Mouse (Mus musculus): ENCODE data around the gene Il4i1. TPM values are rescaled to one million over a fixed set of nuclear protein-coding genes. Genes with fewer than 3 reads are reported as not detected.

Il4i1 gene
- polyA plus RNA-seq, 1 experiment = 4.7 TPM

- Histone ChIP-seq H3K9ac (ENCODE audit: low read depth, poor library complexity, severe bottlenecking) (no peak overlapping the region), H3K27ac (ENCODE audit: insufficient read depth, low read length) (no peak overlapping the region), H3K4me3 (ENCODE audit: low read depth, low read length) (no peak overlapping the region), H3K4me1 (ENCODE audit: control insufficient read depth, insufficient read depth, low read length) (no peaks in the 10 kb centered on the region), H3K36me3 (ENCODE audit: control insufficient read depth, insufficient read depth, low read length, poor library complexity, severe bottlenecking) (peaks cover 54% of the 10 kb centered on the region), H3K27me3 (ENCODE audit: control insufficient read depth, insufficient read depth, low read length, poor library complexity, severe bottlenecking) (no peaks in the 10 kb centered on the region), H3K9me3 (replicated peaks; ENCODE audit: control insufficient read depth, insufficient read depth, low read length, poor library complexity, severe bottlenecking) (no peaks in the 10 kb centered on the region)
- TF ChIP-seq POLR2A (IDR thresholded peaks at IDR 0.05; ENCODE audit: insufficient read depth, low read length) = no peak
- TF ChIP-seq EP300 (IDR thresholded peaks at IDR 0.05; ENCODE audit: insufficient read depth, low read depth, low read length) = no peak
- TF ChIP-seq CTCF (IDR thresholded peaks at IDR 0.05; ENCODE audit: low read depth, low read length) = no peak
Measured at GRCm38 (mm10) chr7:44828706-44829105, 12.5 kb downstream of the Il4i1 start.

- Histone ChIP-seq H3K9ac (ENCODE audit: low read depth, poor library complexity, severe bottlenecking) (no peak overlapping the region), H3K4me3 (ENCODE audit: low read depth, low read length) (no peak overlapping the region), H3K27ac (ENCODE audit: insufficient read depth, low read length) (no peak overlapping the region), H3K9me3 (replicated peaks; ENCODE audit: control insufficient read depth, insufficient read depth, low read length, poor library complexity, severe bottlenecking) (no peaks in the 10 kb centered on the region), H3K27me3 (ENCODE audit: control insufficient read depth, insufficient read depth, low read length, poor library complexity, severe bottlenecking) (no peaks in the 10 kb centered on the region), H3K4me1 (ENCODE audit: control insufficient read depth, insufficient read depth, low read length) (no peaks in the 10 kb centered on the region), H3K36me3 (ENCODE audit: control insufficient read depth, insufficient read depth, low read length, poor library complexity, severe bottlenecking) (peaks cover 42% of the 10 kb centered on the region)
- TF ChIP-seq EP300 (IDR thresholded peaks at IDR 0.05; ENCODE audit: insufficient read depth, low read depth, low read length) = no peak
- TF ChIP-seq POLR2A (IDR thresholded peaks at IDR 0.05; ENCODE audit: insufficient read depth, low read length) = no peak
- no peak for TF ChIP-seq CTCF (IDR thresholded peaks at IDR 0.05; ENCODE audit: low read depth, low read length)
Measured at GRCm38 (mm10) chr7:44832763-44833162, 16.6 kb downstream of the Il4i1 start.

DNA sequence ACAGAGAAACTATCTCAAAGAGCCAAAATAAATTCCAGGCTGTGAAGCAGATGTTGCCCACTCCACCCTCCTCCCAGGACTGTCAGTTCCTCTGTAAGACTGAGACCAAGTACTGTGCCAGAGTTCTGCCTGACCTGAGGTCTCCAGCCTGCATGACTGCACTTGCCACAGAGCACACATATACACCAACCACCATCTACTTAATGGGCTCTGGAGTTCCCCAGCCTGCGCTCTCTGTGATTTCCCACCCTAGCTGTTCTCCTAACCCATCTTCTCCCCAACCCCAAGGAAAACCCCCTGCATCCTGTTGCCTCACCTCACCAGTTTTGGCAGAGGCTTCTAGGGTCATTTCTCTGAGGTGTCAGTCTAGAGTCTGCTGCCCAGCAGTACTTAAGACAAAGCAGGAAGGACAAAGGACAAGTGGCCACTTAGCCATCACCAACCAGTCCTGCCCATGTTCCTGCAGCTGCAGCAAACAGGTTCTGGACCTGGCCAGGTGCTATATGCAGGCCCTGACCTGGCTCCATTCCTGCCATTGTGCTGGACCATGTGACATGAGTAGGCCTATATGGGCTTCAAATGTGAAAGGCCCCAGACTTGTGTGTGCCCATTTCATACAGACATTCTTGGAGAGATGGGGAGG, 19.3 kb downstream of the Il4i1 start:
- no peak overlapping the region for H3K4me3 ChIP-seq (ENCODE audit: low read depth, low read length)
- no peaks in the 10 kb centered on the region for H3K4me1 ChIP-seq (ENCODE audit: control insufficient read depth, insufficient read depth, low read length)
- peaks cover 14% of the 10 kb centered on the region for H3K36me3 ChIP-seq (ENCODE audit: control insufficient read depth, insufficient read depth, low read length, poor library complexity, severe bottlenecking)
- no peaks in the 10 kb centered on the region for H3K9me3 ChIP-seq (replicated peaks; ENCODE audit: control insufficient read depth, insufficient read depth, low read length, poor library complexity, severe bottlenecking)
- H3K27ac ChIP-seq (ENCODE audit: insufficient read depth, low read length) = no peak overlapping the region
- no peak overlapping the region for H3K9ac ChIP-seq (ENCODE audit: low read depth, poor library complexity, severe bottlenecking)
- H3K27me3 ChIP-seq (ENCODE audit: control insufficient read depth, insufficient read depth, low read length, poor library complexity, severe bottlenecking) = no peaks in the 10 kb centered on the region
- TF ChIP-seq EP300 (IDR thresholded peaks at IDR 0.05; ENCODE audit: insufficient read depth, low read depth, low read length) = no peak
- TF ChIP-seq POLR2A (IDR thresholded peaks at IDR 0.05; ENCODE audit: insufficient read depth, low read length) = no peak
- no peak for TF ChIP-seq CTCF (IDR thresholded peaks at IDR 0.05; ENCODE audit: low read depth, low read length)

- H3K36me3 ChIP-seq (ENCODE audit: control insufficient read depth, insufficient read depth, low read length, poor library complexity, severe bottlenecking) = peaks cover 9% of the 10 kb centered on the region
- H3K9me3 ChIP-seq (replicated peaks; ENCODE audit: control insufficient read depth, insufficient read depth, low read length, poor library complexity, severe bottlenecking) = no peaks in the 10 kb centered on the region
- TF ChIP-seq CTCF (IDR thresholded peaks at IDR 0.05; ENCODE audit: low read depth, low read length) (no peak), POLR2A (IDR thresholded peaks at IDR 0.05; ENCODE audit: insufficient read depth, low read length) (no peak), EP300 (IDR thresholded peaks at IDR 0.05; ENCODE audit: insufficient read depth, low read depth, low read length) (no peak)
- H3K9ac ChIP-seq (ENCODE audit: low read depth, poor library complexity, severe bottlenecking) = no peak overlapping the region
- no peaks in the 10 kb centered on the region for H3K4me1 ChIP-seq (ENCODE audit: control insufficient read depth, insufficient read depth, low read length)
- no peak overlapping the region for H3K27ac ChIP-seq (ENCODE audit: insufficient read depth, low read length)
- no peak overlapping the region for H3K4me3 ChIP-seq (ENCODE audit: low read depth, low read length)
- no peaks in the 10 kb centered on the region for H3K27me3 ChIP-seq (ENCODE audit: control insufficient read depth, insufficient read depth, low read length, poor library complexity, severe bottlenecking)
Measured at GRCm38 (mm10) chr7:44836016-44836404, 19.8 kb downstream of the Il4i1 start.

DNA sequence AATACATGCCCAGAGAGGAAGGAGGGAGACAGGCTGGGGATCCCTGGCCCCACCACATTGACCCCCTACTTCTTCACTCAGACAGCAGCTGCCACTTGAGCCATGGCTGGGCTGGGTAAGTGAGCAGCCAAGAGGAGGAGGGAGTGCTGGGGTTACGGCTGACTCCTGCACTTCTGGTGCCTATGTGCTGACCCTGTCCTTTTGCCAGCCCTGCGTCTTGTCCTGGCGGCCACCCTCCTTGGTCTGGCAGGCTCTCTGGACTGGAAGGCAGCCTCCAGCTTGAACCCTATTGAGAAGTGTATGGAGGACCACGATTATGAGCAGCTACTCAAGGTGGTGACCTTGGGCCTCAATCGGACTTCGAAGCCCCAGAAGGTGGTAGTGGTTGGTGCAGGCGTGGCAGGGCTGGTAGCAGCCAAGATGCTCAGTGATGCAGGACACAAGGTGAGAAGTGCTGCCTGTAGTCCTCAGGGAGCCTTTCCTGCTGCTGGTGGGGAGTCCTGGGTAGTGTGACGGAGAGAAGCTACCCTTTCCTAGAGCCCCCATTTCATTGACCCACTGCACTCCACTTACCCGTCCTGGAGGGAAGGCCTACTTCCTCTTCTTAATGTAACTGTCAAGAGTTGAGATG, 20.4 kb downstream of the Il4i1 start:
- Histone ChIP-seq H3K9me3 (replicated peaks; ENCODE audit: control insufficient read depth, insufficient read depth, low read length, poor library complexity, severe bottlenecking) (no peaks in the 10 kb centered on the region), H3K4me1 (ENCODE audit: control insufficient read depth, insufficient read depth, low read length) (no peaks in the 10 kb centered on the region), H3K4me3 (ENCODE audit: low read depth, low read length) (no peak overlapping the region), H3K9ac (ENCODE audit: low read depth, poor library complexity, severe bottlenecking) (no peak overlapping the region), H3K27ac (ENCODE audit: insufficient read depth, low read length) (no peak overlapping the region), H3K36me3 (ENCODE audit: control insufficient read depth, insufficient read depth, low read length, poor library complexity, severe bottlenecking) (peaks cover 4% of the 10 kb centered on the region; the same call in 1 of the 2 replicates), H3K27me3 (ENCODE audit: control insufficient read depth, insufficient read depth, low read length, poor library complexity, severe bottlenecking) (no peaks in the 10 kb centered on the region)
- TF ChIP-seq EP300 (IDR thresholded peaks at IDR 0.05; ENCODE audit: insufficient read depth, low read depth, low read length) (no peak), CTCF (IDR thresholded peaks at IDR 0.05; ENCODE audit: low read depth, low read length) (no peak), POLR2A (IDR thresholded peaks at IDR 0.05; ENCODE audit: insufficient read depth, low read length) (no peak)

DNA sequence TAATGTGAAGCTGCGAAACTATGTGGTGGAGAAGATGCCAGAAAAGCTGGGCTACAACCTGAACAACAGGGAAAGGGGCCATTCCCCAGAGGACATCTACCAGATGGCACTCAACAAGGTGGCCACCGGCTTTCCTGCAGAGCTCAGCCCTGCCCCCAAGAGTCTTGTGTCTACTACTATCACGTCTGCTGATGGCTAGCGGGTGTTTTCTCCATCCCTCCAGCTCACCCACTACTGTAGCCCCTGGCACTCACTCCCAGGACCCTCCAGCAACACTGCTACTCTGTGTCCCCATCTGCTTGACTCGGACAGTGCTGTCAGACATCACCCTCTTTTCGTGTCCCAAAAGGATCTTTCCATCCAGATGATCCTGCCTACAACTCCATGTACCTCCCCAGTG, 21.9 kb downstream of the Il4i1 start:
- no peaks in the 10 kb centered on the region for H3K4me1 ChIP-seq (ENCODE audit: control insufficient read depth, insufficient read depth, low read length)
- no peak overlapping the region for H3K27ac ChIP-seq (ENCODE audit: insufficient read depth, low read length)
- peaks cover 2% of the 10 kb centered on the region; the same call in 1 of the 2 replicates for H3K36me3 ChIP-seq (ENCODE audit: control insufficient read depth, insufficient read depth, low read length, poor library complexity, severe bottlenecking)
- no peaks in the 10 kb centered on the region for H3K9me3 ChIP-seq (replicated peaks; ENCODE audit: control insufficient read depth, insufficient read depth, low read length, poor library complexity, severe bottlenecking)
- H3K27me3 ChIP-seq (ENCODE audit: control insufficient read depth, insufficient read depth, low read length, poor library complexity, severe bottlenecking) = no peaks in the 10 kb centered on the region
- TF ChIP-seq CTCF (IDR thresholded peaks at IDR 0.05; ENCODE audit: low read depth, low read length) (no peak), POLR2A (IDR thresholded peaks at IDR 0.05; ENCODE audit: insufficient read depth, low read length) (no peak), EP300 (IDR thresholded peaks at IDR 0.05; ENCODE audit: insufficient read depth, low read depth, low read length) (no peak)
- no peak overlapping the region for H3K4me3 ChIP-seq (ENCODE audit: low read depth, low read length)
- H3K9ac ChIP-seq (ENCODE audit: low read depth, poor library complexity, severe bottlenecking) = no peak overlapping the region

All from ES-Bruce4 (cell line).